Mouse (Mus musculus) intestine, embryonic 14.5 days (tissue): ENCODE results near the gene Acpp. TPM values are rescaled to one million over a fixed set of nuclear protein-coding genes. Genes with fewer than 3 reads are reported as not detected.
A peak's percentile ranks its signal among the peaks of the same experiment; 100 is the strongest.

ENCODE experiments used
- ATAC-seq: fragments of 200-750 bp; cut with Nextera tagmentation; replicated peaks from 2 replicates; pipeline ENCODE4 v1.8.0; 2017; ENCODE audit warnings: low read depth, moderate number of reproducible peaks, moderate TSS enrichment, moderate library complexity; ENCODE audit not compliant: low FRiP score, low TSS enrichment
- DNase-seq: peaks from one replicate; pipeline ENCODE4 v3.0.0-alpha.2; 2018; ENCODE audit warnings: low spot score
- H3K27ac ChIP-seq: fragments of 300-500 bp; sonication (generic); 2 replicates; pipeline ENCODE4 v1.5.1; 2014; ENCODE audit warnings: low read depth, mild to moderate bottlenecking, control low read depth
- H3K27me3 ChIP-seq: fragments of 300-500 bp; sonication (generic); replicated peaks from 2 replicates; pipeline ENCODE4 v1.6.1; 2014; ENCODE audit warnings: low read length, control low read depth; ENCODE audit not compliant: control insufficient read depth, insufficient read depth
- H3K36me3 ChIP-seq: fragments of 300-500 bp; sonication (generic); 2 replicates; pipeline ENCODE4 v1.6.1; 2014; ENCODE audit warnings: low read length, control low read depth; ENCODE audit not compliant: control insufficient read depth, insufficient read depth
- H3K4me1 ChIP-seq: fragments of 300-500 bp; sonication (generic); replicated peaks from 2 replicates; pipeline ENCODE4 v1.6.1; 2014; ENCODE audit warnings: low read length, control low read depth, mixed read lengths; ENCODE audit not compliant: control insufficient read depth, insufficient read depth
- H3K4me2 ChIP-seq: fragments of 300-500 bp; sonication (generic); 2 replicates; pipeline ENCODE4 v1.6.1; 2014; ENCODE audit warnings: low read length
- H3K4me3 ChIP-seq: fragments of 300-500 bp; sonication (generic); 2 replicates; pipeline ENCODE4 v1.5.1; 2014; ENCODE audit warnings: low read depth, low read length, control low read depth, mixed read lengths
- H3K9ac ChIP-seq: fragments of 300-500 bp; sonication (generic); 2 replicates; pipeline ENCODE4 v1.6.1; 2014; ENCODE audit warnings: mild to moderate bottlenecking, low read length
- H3K9me3 ChIP-seq: fragments of 300-500 bp; sonication (generic); 2 replicates; pipeline ENCODE4 v1.6.1; 2016; ENCODE audit warnings: low read length, control low read depth; ENCODE audit not compliant: control insufficient read depth
- WGBS: fragments of 180-500 bp; shearing (Covaris S2); extraction: QIAGEN DNeasy Blood & Tissue Kit; methylation state at CpG from one replicate; pipeline ENCODE4 v1.1.7; 2014; 5-methylcytosine and 5-hydroxymethylcytosine counted together
- polyA plus RNA-seq: library from polyadenylated mRNA; unstranded; fragments of >200 nt; fragmentation: Nextera tagmentation; extraction: Ambion mirVana; gene quantifications from 2 replicates; pipeline ENCODE4 v1.2.1, GENCODE M21; 2014

The Acpp gene
- polyA plus RNA-seq, 1 experiment from 2014 or later, result 0.92 TPM

DNA sequence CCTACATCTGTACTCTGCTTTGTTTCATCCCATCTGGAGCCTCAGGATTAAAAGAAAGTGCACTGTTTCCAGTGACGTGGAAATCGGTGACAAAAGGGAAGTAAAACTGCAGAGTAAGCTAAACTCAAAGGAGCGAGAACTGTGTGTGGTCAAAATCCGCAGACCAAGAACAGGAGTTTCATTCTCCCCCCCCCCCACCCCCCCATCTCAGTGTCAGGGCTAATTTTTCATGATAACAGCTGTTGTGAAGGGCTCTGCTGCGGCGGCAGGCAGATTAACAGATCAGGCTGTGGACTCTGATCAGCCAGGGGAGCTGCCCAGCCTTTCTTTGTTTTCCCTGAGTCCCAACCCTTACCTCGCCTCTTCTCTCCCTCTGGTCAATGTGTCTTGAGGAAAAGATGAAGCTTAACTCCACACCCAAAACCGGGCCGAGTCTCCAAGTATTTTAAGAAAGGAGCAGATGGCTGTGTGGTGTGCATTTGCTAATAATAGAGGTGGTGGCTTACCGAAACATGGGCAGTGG, 68.1 kb downstream of the Acpp start:
- Histone ChIP-seq H3K9ac (no peak overlapping the region), H3K4me3 (no peak overlapping the region), H3K27ac (peak overlapping the region; percentile 33; the same call in 1 of the 2 replicates), H3K4me2 (peak overlapping the region; percentile 20), H3K9me3 (no peaks in the 10 kb centered on the region), H3K36me3 (no peaks in the 10 kb centered on the region), H3K4me1 (no peaks in the 10 kb centered on the region), H3K27me3 (no peaks in the 10 kb centered on the region)
- ATAC-seq, result peak; percentile 83; the same call in 1 of the 2 replicates
- peak; percentile 68 for DNase-seq
- WGBS, result 31% methylated on average over 10 of the region's 10 CpGs

GRCm38 (mm10) chr9:104264567-104264966, 73.0 kb downstream of the Acpp start:
- Histone ChIP-seq H3K4me1 (peaks cover 17% of the 10 kb centered on the region), H3K27ac (no peak overlapping the region), H3K36me3 (no peaks in the 10 kb centered on the region), H3K4me3 (no peak overlapping the region), H3K27me3 (no peaks in the 10 kb centered on the region), H3K9me3 (no peaks in the 10 kb centered on the region), H3K9ac (no peak overlapping the region), H3K4me2 (no peak overlapping the region)
- no peak for DNase-seq
- no peak for ATAC-seq
- 83% methylated on average over 2 of the region's 2 CpGs for WGBS

- ATAC-seq (peak; percentile 97), DNase-seq (peak; percentile 98)
- Histone ChIP-seq H3K4me3 (peak within 1 kb of the TSS; percentile 77), H3K36me3 (0 out of 2 replicates have a peak, but pooled peaks cover 4% of the 10 kb centered on the region), H3K4me2 (peak within 1 kb of the TSS; percentile 78), H3K9ac (peak within 1 kb of the TSS; percentile 89), H3K4me1 (peaks cover 17% of the 10 kb centered on the region), H3K27ac (peak within 1 kb of the TSS; percentile 87), H3K9me3 (no peaks in the 10 kb centered on the region), H3K27me3 (no peaks in the 10 kb centered on the region)
- WGBS, result under 1% methylated on average over 55 of the region's 60 CpGs
Observed at GRCm38 (mm10) chr9:104262823-104263352, 74.7 kb downstream of the Acpp start, which contains the start of gene Dnajc13. Dnajc13 (minus strand) TSS chr9:104262930.

DNA sequence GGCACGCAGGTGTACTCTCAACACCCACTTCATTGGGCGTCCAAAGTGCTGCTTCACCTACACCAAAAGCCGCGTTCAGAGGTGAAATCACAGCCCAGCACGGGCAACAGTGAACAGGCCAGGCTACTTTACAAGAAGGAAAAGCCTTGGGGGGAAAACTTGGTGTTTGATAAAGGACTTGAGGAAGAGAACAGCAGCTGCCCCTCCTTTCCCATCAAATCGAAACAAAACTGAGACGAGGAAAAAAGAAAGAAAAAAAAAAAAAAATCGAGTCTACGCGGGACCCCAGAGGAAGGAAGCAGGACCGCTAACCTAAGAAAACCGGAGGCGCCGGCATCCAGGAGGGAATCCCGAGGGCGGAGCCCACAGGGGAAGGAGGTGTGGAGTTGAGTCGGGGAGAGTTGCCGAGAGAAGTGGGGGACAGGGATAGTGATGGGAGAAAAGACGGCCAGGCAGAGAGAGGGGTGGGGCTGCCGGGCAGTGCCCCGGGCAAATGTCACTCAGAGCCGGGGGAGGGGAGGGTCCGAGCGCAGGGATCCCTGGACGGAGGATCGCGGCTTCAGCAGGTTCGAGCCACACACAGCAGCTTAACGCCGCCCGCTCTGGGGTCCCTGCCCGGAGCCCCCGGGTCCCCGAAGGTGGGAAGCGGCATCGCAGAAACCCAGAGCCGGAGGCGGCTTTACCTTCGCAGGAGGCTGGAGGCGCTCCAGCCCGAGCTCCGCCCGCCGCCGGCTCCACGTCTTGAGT, 75.4 kb downstream of the Acpp start:
- WGBS, result 1% methylated on average over 31 of the region's 46 CpGs

DNA sequence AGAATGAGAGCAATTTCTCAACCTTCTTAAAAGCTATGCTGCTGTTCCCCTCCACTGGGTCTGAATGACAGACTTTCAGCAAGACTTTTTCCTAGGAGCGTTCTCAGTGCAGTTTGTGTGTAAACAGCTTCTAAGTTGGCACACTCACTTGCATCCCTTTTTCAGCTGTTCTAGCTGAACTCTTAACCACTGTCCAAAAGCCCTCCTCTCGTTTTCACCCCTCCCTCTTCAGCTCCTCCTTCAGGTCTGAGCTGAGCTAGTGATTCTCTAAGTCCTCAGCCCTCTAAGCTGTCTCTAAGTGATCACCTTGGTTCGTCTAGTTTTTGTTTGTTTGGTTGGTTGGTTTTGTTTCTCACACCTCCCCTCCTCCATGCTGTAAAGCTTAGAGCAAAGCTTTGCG, 77.2 kb downstream of the Acpp start:
- Histone ChIP-seq H3K36me3 (0 out of 2 replicates have a peak, but pooled peaks cover 4% of the 10 kb centered on the region), H3K4me3 (no peak overlapping the region), H3K27ac (no peak overlapping the region), H3K9me3 (no peaks in the 10 kb centered on the region), H3K27me3 (no peaks in the 10 kb centered on the region), H3K4me2 (no peak overlapping the region), H3K4me1 (peaks cover 17% of the 10 kb centered on the region), H3K9ac (no peak overlapping the region)
- ATAC-seq (no peak), DNase-seq (no peak)
- WGBS, result 55% methylated on average over 4 of the region's 4 CpGs

More for the DNA sequence above, 75.4 kb downstream of the Acpp start:
- ATAC-seq (peak; percentile 63), DNase-seq (no peak)
- Histone ChIP-seq H3K27ac (peak overlapping the region; percentile 87), H3K9me3 (no peaks in the 10 kb centered on the region), H3K27me3 (no peaks in the 10 kb centered on the region), H3K4me2 (peak overlapping the region; percentile 78), H3K4me3 (peak overlapping the region; percentile 77), H3K9ac (peak overlapping the region; percentile 89), H3K36me3 (0 out of 2 replicates have a peak, but pooled peaks cover 4% of the 10 kb centered on the region), H3K4me1 (peaks cover 17% of the 10 kb centered on the region)

- 78% methylated on average over 2 of the region's 2 CpGs for WGBS
- H3K4me1 ChIP-seq, result peaks cover 9% of the 10 kb centered on the region
- no peak for DNase-seq
- no peaks in the 10 kb centered on the region for H3K9me3 ChIP-seq
- H3K9ac ChIP-seq, result no peak overlapping the region
- H3K27me3 ChIP-seq, result no peaks in the 10 kb centered on the region
- no peak overlapping the region for H3K27ac ChIP-seq
- H3K4me2 ChIP-seq, result no peak overlapping the region
- ATAC-seq, result no peak
- 0 out of 2 replicates have a peak, but pooled peaks cover 4% of the 10 kb centered on the region for H3K36me3 ChIP-seq
- H3K4me3 ChIP-seq, result no peak overlapping the region
Observed at GRCm38 (mm10) chr9:104256085-104256484, 81.5 kb downstream of the Acpp start.

- no peak overlapping the region for H3K4me2 ChIP-seq
- H3K9me3 ChIP-seq, result no peaks in the 10 kb centered on the region
- H3K36me3 ChIP-seq, result 0 out of 2 replicates have a peak, but pooled peaks cover 4% of the 10 kb centered on the region
Observed at GRCm38 (mm10) chr9:104254408-104255180, 83.0 kb downstream of the Acpp start.

GRCm38 (mm10) chr9:104252637-104253036, 84.9 kb downstream of the Acpp start:
- Histone ChIP-seq H3K4me2 (no peak overlapping the region), H3K9ac (no peak overlapping the region), H3K36me3 (no peaks in the 10 kb centered on the region), H3K27ac (no peak overlapping the region), H3K4me3 (no peak overlapping the region), H3K9me3 (no peaks in the 10 kb centered on the region), H3K4me1 (peaks cover 11% of the 10 kb centered on the region), H3K27me3 (no peaks in the 10 kb centered on the region)
- ATAC-seq (no peak), DNase-seq (no peak)
- WGBS, result 97% methylated on average over 3 of the region's 3 CpGs

More at GRCm38 (mm10) chr9:104254408-104255180, 83.0 kb downstream of the Acpp start:
- 68% methylated on average over 9 of the region's 9 CpGs for WGBS
- no peak overlapping the region for H3K4me3 ChIP-seq
- no peak for ATAC-seq
- no peak overlapping the region for H3K27ac ChIP-seq
- H3K4me1 ChIP-seq, result no peaks in the 10 kb centered on the region
- H3K27me3 ChIP-seq, result no peaks in the 10 kb centered on the region
- no peak overlapping the region for H3K9ac ChIP-seq
- DNase-seq, result no peak
